Mouse (Mus musculus) cerebellum, postnatal 25 days (tissue): ENCODE data around the gene Gucy2g.

Experiments
- DNase-seq, 2 experiments: peaks; one replicate each; pipeline ENCODE4 v3.0.0; 2021; ENCODE audit warnings: mixed read lengths in 2 of 2

The Gucy2g gene

GRCm38 (mm10) chr19:55241186-55241645, at the start of gene Gucy2g:
TSS of gene Gucy2g (minus strand) at chr19:55241236.
- no peak for DNase-seq

GRCm38 (mm10) chr19:55288974-55289373, 47.9 kb upstream of the Gucy2g start:
- DNase-seq, result no peak

GRCm38 (mm10) chr19:55286034-55286433, 45.0 kb upstream of the Gucy2g start:
- no peak for DNase-seq

DNA sequence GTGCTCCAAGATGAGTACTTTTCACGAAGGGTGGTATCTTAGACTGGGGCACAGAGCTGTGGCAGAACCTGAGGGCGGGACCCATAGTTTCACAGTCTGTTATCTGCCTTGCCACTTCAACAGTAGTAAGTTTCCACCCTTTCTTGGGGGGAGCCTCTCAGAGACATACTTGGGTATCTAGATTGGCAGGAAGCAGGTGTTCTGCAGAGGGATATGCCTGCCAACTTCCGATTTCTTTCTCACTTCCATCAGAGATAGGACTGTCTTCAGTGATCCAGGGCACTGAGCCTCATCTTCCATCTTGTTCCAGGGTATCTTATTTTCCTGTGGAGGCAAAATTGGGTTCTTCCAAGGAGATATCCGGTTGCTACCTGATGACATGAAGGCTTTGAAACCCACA, 43.1 kb upstream of the Gucy2g start:
- no peak for DNase-seq

GRCm38 (mm10) chr19:55276770-55277169, 35.7 kb upstream of the Gucy2g start:
- DNase-seq, result no peak

DNA sequence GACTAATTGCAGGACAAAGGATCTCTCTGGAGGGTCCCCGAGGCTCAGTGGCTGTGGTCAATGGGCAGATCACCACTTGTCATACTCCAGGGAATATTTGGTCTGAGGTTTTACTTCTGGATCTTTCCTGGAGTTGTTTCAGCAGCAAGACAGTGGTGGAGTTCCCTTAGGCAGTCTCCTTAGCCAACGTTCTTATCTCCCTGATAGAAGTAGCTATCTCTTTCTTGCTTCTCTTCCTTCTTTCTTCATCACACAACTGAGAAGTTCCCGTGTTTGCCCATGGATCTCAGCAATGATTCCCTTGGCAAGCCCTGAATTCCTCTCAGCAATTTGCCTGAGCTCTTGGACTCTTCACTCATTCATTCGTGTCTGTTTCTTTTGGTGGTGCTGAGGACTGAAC, 35.1 kb upstream of the Gucy2g start:
- DNase-seq, result no peak

GRCm38 (mm10) chr19:55273340-55273739, 32.3 kb upstream of the Gucy2g start:
- no peak for DNase-seq

DNA sequence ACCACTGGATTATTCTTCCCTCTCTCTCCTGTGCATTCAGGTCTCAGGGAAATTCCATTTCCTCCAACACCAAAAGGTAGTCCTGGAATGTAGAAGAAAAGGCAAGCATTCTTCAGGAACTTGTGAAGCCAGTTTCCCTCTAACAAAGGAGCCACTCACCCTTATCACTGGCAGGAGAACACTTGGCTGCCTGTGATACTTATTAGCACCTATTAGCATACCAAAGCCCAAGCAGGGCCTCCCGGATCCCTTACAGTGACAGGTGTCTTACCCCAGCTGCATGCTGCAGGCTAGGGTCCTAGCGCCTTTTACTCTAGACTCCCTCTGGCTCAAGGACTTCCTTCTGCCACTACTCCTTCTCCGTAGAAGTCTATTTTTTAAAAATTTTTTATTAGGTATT, 30.4 kb upstream of the Gucy2g start:
- no peak for DNase-seq

GRCm38 (mm10) chr19:55269051-55269450, 28.0 kb upstream of the Gucy2g start:
- no peak for DNase-seq

GRCm38 (mm10) chr19:55268150-55268549, 27.1 kb upstream of the Gucy2g start:
- no peak for DNase-seq

DNA sequence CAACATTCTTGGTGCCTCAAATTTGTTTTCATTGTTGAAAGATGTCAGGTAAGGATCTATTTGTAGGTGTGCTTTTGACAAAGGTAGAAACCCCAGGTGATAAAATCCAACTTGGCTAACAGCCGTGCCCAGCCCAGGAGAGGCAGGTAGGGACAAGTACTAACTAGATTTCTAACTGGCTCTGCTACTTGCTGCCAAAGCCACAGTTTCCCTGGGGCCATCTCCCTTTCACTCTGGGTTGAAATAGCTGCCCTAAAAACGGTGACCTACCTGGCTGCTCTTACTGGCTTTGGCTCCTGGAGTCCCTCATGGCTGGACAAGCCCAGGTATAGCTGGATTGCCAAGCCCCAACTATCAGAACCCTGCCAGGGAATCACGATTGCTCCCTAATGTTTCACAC, 25.8 kb upstream of the Gucy2g start:
- peak in 1 of 2 experiments; percentile 13 for DNase-seq

GRCm38 (mm10) chr19:55265269-55265668, 24.2 kb upstream of the Gucy2g start:
- DNase-seq, result no peak

GRCm38 (mm10) chr19:55260389-55261184, 19.6 kb upstream of the Gucy2g start:
- DNase-seq, result no peak

- no peak for DNase-seq
Measured at GRCm38 (mm10) chr19:55258514-55258913, 17.5 kb upstream of the Gucy2g start.

DNA sequence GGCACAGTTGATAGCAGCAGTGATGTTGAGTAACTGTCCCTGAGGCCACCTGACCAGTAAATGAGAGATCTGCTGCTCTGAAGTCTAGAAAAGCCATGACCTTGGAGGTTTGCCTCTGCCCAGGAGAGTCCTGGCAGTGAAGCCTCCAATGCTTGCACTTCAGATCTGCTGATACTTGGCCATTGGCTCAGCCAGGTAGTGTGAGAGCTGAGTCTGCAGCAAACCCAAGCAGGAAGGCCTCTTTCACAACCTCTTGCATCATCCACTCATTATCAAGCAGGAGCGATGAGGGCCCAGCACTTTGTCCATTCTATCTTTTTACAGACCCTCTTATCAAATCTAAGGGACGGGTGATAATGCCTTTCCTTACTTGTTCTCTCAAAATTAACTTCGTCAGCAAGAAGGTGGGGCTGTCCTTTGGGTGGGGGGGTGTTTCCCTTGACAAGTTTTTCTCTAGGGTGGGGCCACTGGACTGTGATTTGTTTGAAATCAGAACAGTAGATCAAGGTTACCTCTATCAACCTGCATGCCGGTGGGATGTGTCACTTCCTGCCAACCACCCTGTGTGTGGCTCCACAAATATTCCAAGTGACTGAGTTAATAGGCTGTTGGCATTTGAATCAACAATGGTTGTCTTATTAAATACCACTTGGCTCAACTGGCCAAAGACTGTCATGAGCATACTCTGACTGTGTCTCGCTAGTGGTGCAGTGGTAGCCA, 16.8 kb upstream of the Gucy2g start:
- no peak for DNase-seq

DNA sequence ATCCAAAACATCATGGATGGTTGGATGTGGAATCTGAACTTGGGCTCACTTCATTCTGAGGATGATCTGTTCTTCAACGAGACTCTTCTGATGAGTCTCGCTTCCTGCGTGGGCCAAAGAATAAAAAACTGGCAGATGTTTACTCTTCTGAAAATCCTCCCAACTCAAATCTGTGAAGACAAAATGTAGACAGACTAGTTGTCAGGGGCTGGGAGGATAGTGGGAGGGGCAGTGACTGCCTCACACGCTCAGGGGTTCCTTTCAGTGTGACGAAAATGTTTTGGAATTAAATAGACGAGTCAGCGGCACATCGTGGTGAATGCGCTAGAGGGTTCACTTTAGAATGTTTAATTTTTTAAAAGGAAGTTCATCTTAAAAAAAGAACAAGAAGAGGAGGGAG, 15.1 kb upstream of the Gucy2g start:
- no peak for DNase-seq

DNA sequence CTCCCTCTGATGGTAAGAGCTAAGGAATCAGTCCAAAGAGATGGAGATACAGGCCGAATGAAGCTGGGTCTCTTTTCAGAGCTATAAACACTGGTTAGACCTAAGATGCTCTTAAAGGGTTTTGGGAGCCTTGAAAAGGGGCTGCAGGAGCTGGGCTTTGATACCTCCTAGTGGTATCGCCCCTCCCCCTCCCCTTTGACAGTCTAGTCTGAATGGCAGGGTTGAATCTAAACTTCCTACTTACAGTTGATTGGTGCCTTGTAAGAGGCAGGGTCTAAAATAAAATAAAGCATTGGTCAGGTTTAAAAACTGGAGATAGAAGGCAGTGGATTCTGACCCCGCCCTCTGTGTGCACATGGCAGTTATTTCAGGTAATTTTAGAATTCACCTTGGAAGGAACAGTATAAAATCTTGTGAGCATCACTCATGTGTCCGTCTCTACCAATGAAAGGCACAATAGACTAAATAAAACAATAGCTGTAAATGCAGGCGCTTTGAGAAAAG, 13.5 kb upstream of the Gucy2g start:
- DNase-seq, result peak in 1 of 2 experiments; percentile 31

DNA sequence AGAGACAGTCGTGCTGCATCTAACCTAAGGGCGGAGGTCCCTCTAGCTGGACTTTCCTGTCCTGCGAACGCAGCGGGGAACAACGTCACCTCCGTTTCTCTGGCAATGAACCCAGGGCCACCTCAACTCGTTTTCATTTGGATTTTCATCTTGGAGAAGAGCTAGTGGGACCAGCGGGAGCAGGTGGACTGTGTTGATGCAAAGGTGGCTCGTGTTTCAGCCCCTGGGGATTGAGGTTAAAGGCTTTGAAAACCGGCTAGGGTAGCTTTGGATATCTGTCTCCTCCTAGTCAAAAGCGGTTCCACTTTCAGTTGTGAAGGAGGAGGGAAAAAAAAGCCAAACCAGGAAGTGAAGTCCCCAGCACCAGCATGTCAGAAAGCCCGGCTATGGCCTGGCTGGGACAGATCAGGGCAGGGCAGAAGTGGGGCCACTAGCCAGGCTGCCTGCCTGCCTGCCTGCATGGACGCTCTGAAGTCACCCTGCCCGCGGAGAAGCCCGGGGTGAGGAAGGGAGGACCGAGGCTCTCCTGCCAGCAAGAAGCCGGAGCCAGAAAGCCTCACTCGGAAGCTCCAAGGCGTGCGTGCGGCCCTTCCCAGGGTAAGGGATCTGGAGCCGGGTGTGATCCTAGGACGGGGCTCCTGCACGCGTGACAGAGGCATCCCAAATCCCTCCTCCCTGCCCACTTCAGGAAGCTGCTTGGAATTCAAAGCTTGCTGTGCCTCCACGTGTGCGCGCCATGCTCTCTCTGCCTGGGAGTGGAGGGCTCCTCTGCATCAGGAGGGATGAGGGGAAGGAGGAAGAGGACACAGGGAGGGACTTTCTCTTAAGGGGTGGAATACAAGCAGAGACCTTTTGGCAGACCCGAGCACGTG, 12.8 kb upstream of the Gucy2g start:
- peak; percentile 70 to 72 for DNase-seq

GRCm38 (mm10) chr19:55253239-55253569, 12.2 kb upstream of the Gucy2g start:
- no peak for DNase-seq

DNA sequence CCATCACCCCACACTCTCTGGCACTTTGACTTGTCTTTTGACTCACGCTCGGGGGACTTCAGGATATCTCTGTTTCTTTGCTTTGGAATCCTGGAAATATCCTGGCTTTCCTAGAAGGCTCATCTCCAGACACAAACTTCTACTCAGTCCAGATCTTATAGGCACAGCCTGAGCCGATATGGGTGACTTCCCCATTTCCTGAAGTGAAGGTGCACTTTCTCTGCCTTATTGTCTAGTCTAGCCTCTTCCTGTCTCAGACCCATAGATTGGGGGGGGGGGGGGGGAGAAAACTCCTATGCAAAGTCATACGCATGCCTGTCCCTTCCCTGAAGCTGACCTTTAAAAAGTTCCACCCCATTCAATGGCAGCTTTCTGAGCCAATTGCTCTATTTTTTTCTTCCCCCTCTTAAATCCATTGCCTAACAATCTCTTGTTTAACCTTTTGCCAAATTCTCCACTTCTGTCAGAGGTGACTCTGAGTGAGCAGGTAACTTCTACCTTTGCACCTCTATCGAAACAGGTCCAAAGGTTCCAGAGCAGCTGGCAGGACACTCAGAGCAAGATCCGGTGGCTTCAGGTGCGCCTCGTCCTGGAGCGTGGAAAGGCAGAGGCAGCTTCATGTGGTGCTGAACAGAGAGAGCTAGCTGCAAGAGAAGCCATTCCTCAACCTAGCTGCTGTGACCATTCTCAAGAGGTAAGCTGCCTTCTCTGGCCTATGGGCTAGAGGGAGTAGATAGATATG, 10.5 kb upstream of the Gucy2g start, which contains the start of gene Acsl5:
Acsl5 (plus strand) TSS at position 556 of the 742 bp plus-strand sequence.
- no peak for DNase-seq

- no peak for DNase-seq
Measured at GRCm38 (mm10) chr19:55250451-55250850, 9.4 kb upstream of the Gucy2g start.

DNA sequence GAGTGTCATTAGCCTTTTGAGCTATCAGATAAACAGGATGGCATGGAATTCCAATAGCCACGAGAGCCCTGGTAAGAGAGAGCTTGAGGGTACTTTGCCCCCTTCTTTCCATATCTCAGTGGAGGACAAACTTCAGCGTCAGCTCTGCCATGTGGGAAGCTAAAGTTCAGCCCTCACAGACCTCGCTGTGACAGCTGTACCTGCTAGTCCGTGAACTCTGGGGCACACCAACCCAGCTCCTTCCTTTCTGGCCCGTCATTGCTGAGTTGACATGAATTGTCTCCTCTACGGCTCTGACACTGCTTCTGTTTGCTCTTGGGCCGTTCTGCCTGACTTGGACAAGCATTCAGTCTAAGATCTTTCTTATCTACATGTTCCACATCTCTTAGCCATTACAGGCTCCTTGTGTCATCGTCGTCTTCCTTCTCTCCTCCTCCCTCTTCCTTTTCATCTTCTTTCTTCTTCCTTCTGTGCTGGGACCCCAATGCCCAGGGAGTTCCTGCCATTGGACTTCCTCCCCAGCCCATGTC, 7.0 kb upstream of the Gucy2g start:
- DNase-seq, result no peak
